Mouse (Mus musculus) heart, adult 2 months (tissue): Measurements from ENCODE around the gene Pbxip1. TPM values are rescaled to one million over a fixed set of nuclear protein-coding genes. Genes with fewer than 3 reads are reported as not detected.
A peak's percentile ranks its signal among the peaks of the same experiment; 100 is the strongest.

Experiments used
- DNase-seq, 2 experiments: peaks; one replicate each; pipeline ENCODE4 v3.0.0; 2021
- H3K27ac ChIP-seq: fragments of 200-600 bp; 2 replicates; pipeline ENCODE4 v1.8.1; 2022
- H3K27me3 ChIP-seq: fragments of 200-500 bp; 2 replicates; pipeline ENCODE4 v1.6.1; 2012; ENCODE audit warnings: mild to moderate bottlenecking, low read length, inconsistent platforms, mixed read lengths; ENCODE audit not compliant: control insufficient read depth, insufficient read depth
- H3K36me3 ChIP-seq: fragments of 200-500 bp; 2 replicates; pipeline ENCODE4 v1.6.1; 2012; ENCODE audit warnings: low read length, inconsistent platforms; ENCODE audit not compliant: control insufficient read depth, insufficient read depth
- H3K4me1 ChIP-seq: fragments of 200-500 bp; 2 replicates; pipeline ENCODE4 v1.6.1; 2011; ENCODE audit warnings: low read length; ENCODE audit not compliant: control insufficient read depth, insufficient read depth
- H3K4me3 ChIP-seq: fragments of 200-600 bp; 2 replicates; pipeline ENCODE4 v1.8.1; 2022
- H3K79me2 ChIP-seq: fragments of 200-500 bp; replicated peaks from 2 replicates; pipeline ENCODE4 v1.6.1; 2012; ENCODE audit warnings: mild to moderate bottlenecking, inconsistent platforms, low read length, moderate library complexity, mixed read lengths; ENCODE audit not compliant: control insufficient read depth, insufficient read depth
- H3K9ac ChIP-seq: fragments of 200-500 bp; 2 replicates; pipeline ENCODE4 v1.6.1; 2012; ENCODE audit warnings: low read depth, mild to moderate bottlenecking, control low read depth, inconsistent platforms, low read length, mixed read lengths
- CTCF ChIP-seq: fragments of 200-600 bp; IDR thresholded peaks from 2 replicates; pipeline ENCODE4 v1.8.1; 2022; ENCODE audit warnings: antibody characterized with exemption, mild to moderate bottlenecking, moderate library complexity
- EP300 ChIP-seq: fragments of 200-500 bp; IDR thresholded peaks from 2 replicates; pipeline ENCODE4 v1.6.1; 2011; ENCODE audit warnings: low read depth, low read length, control low read depth; ENCODE audit not compliant: insufficient read depth
- POLR2A ChIP-seq: fragments of 200-500 bp; IDR thresholded peaks from 2 replicates; pipeline ENCODE4 v1.6.1; 2011; ENCODE audit warnings: mild to moderate bottlenecking, low read depth, low read length, control low read depth; ENCODE audit not compliant: insufficient read depth
- WGBS: fragments of 180-500 bp; shearing (Covaris S2); methylation state at CpG from one replicate; pipeline ENCODE4 v1.1.7; 2018; 5-methylcytosine and 5-hydroxymethylcytosine counted together
- intact Hi-C: fragments of 180-260 bp; cut with DNase I; formaldehyde crosslinking; loops from one replicate; pipeline ENCODE4 v1.15.1; 2025
- long read RNA-seq: library from polyadenylated mRNA; stranded (forward); transcript quantifications from one replicate; pipeline ENCODE4 v2.0.0, GENCODE M21; 2021
- polyA plus RNA-seq: library from polyadenylated mRNA; depleted of rRNA; stranded (reverse); fragments of >200 nt; gene quantifications from 2 replicates; pipeline ENCODE4 v1.2.3, GENCODE M21; 2012; rRNA removed
- total RNA-seq, 2 experiments: library from RNA; stranded (reverse); gene quantifications; 2 replicates each; pipeline ENCODE4 v1.2.3; 2021

Pbxip1 gene
- 10 to 100 TPM; 55.7 to 67.5 TPM for total RNA-seq
- 56.2 and 58.2 TPM in 2 replicates for polyA plus RNA-seq
- long read RNA-seq, partial matches to known transcripts: 9 of 36 reads
- long read RNA-seq, other reads (novel, unspliced or antisense): 27 of 36 reads

GRCm38 (mm10) chr3:89436176-89437113 lies at the start of gene Pbxip1:
Gene Pbxip1, plus strand, starts transcription at chr3:89436706.
- TF ChIP-seq POLR2A (peak; percentile 92), CTCF (no peak)
- peak within 1 kb of the TSS; percentile 69 for H3K9ac ChIP-seq
- peak; percentile 72 to 80 for DNase-seq
- H3K36me3 ChIP-seq: peaks cover under 1% of the 10 kb centered on the region; the same call in 1 of the 2 replicates
- H3K27me3 ChIP-seq: no peaks in the 10 kb centered on the region
- H3K79me2 ChIP-seq: 0 out of 2 replicates have a peak, but pooled peaks cover 1% of the 10 kb centered on the region
- 6% methylated on average over 16 of the region's 16 CpGs for WGBS
- intact Hi-C loops: loop anchor here (2.0 kb wide), 1 partner anchor 18 kb away; the partner anchor contains the start of genes Cks1b and Shc1
- H3K4me1 ChIP-seq: peaks cover 8% of the 10 kb centered on the region
- H3K27ac ChIP-seq: peak within 1 kb of the TSS; percentile 91
- peak within 1 kb of the TSS; percentile 52 for H3K4me3 ChIP-seq

GRCm38 (mm10) chr3:89387632-89388031 lies 48.9 kb upstream of the Pbxip1 start:
- H3K9ac ChIP-seq: peak overlapping the region; percentile 29
- H3K79me2 ChIP-seq: no peaks in the 10 kb centered on the region; the same call in 1 of the 2 replicates
- H3K27me3 ChIP-seq: no peaks in the 10 kb centered on the region
- H3K36me3 ChIP-seq: no peaks in the 10 kb centered on the region
- WGBS: 65% methylated on average over 11 of the region's 11 CpGs
- intact Hi-C loops: no loop called here
- TF ChIP-seq POLR2A (no peak), CTCF (no peak), EP300 (no peak)
- H3K4me3 ChIP-seq: no peak overlapping the region
- DNase-seq: peak; percentile 55 to 59
- H3K27ac ChIP-seq: peak overlapping the region; percentile 94
- H3K4me1 ChIP-seq: peaks cover 13% of the 10 kb centered on the region

GRCm38 (mm10) chr3:89388134-89388881 lies 48.2 kb upstream of the Pbxip1 start:
- Histone ChIP-seq H3K79me2 (no peaks in the 10 kb centered on the region; the same call in 1 of the 2 replicates), H3K4me1 (peaks cover 13% of the 10 kb centered on the region), H3K27me3 (no peaks in the 10 kb centered on the region), H3K4me3 (no peak overlapping the region), H3K36me3 (no peaks in the 10 kb centered on the region), H3K9ac (no peak overlapping the region), H3K27ac (peak overlapping the region; percentile 94)
- peak; percentile 75 to 82 for DNase-seq
- intact Hi-C loops: no loop called here
- TF ChIP-seq CTCF (no peak), EP300 (no peak), POLR2A (no peak)
- 46% methylated on average over 11 of the region's 11 CpGs for WGBS

- peak overlapping the region; percentile 94 for H3K27ac ChIP-seq
- intact Hi-C loops: no loop called here
- no peaks in the 10 kb centered on the region for H3K36me3 ChIP-seq
- no peaks in the 10 kb centered on the region for H3K27me3 ChIP-seq
- H3K79me2 ChIP-seq: no peaks in the 10 kb centered on the region; the same call in 1 of the 2 replicates
- no peak overlapping the region for H3K9ac ChIP-seq
- peaks cover 13% of the 10 kb centered on the region for H3K4me1 ChIP-seq
- peak in 1 of 2 experiments; percentile 46 for DNase-seq
- 45% methylated on average over 6 of the region's 6 CpGs for WGBS
- H3K4me3 ChIP-seq: no peak overlapping the region
- TF ChIP-seq EP300 (no peak), CTCF (no peak), POLR2A (no peak)
Observed at GRCm38 (mm10) chr3:89388901-89389740, 47.4 kb upstream of the Pbxip1 start.

- TF ChIP-seq EP300 (peak; percentile 61; the same call in 1 of the 2 replicates), CTCF (no peak), POLR2A (peak; percentile 52; the same call in 1 of the 2 replicates)
- Histone ChIP-seq H3K27ac (peak overlapping the region; percentile 94), H3K9ac (0 out of 2 replicates have a peak overlapping the region, but pooled peaks have one; percentile 20), H3K27me3 (no peaks in the 10 kb centered on the region), H3K4me1 (peaks cover 13% of the 10 kb centered on the region), H3K36me3 (no peaks in the 10 kb centered on the region), H3K4me3 (no peak overlapping the region), H3K79me2 (no peaks in the 10 kb centered on the region; the same call in 1 of the 2 replicates)
- 25% methylated on average over 5 of the region's 5 CpGs for WGBS
- DNase-seq: peak; percentile 63 to 78
- intact Hi-C loops: no loop called here
Observed at GRCm38 (mm10) chr3:89390111-89390515, 46.4 kb upstream of the Pbxip1 start.
